ENCODE assay signal across 11 mouse cellular contexts in the genomic region with DNA sequence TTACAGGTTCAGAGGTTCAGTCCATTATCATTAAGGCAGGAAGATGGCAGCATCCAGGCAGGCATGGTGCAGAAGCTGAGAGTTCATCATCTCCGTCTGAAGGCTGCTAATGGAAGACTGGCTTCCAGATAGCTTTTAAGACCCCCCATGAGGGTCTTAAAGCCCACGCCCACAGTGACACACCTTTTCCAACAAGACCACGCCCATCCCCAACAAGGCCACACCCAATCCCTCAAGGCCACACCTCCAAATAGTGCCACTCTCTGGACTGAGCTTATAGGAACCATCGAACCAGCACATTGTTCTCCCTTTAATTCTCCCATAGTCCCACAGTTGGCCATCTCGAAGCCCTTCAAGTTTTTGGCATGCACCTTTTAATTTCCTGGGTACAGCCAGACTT.
"Had no signal": no experiment of that assay in that cellular context is flagged by ENCODE, and none has a peak within 500 bp of the region (broad histone marks: within the 10 kb centered on the region; RNA-seq: fewer than 3 reads in every experiment).

No protein-coding gene starts in this region.

- H3K27me3 ChIP-seq: liver, embryonic 15.5 days; megakaryocyte, embryonic 14.5 days; midbrain, embryonic 13.5 days; midbrain, embryonic 15.5 days; neural tube, embryonic 12.5 days; stomach, embryonic 15.5 days had no signal

- DNase-seq: liver, postnatal 0 days; lung, embryonic 14.5 days; lung, postnatal 10 days; lung, postnatal 4 days; right cerebral cortex, postnatal 14 days had no signal

- H3K36me3 ChIP-seq: liver, embryonic 15.5 days; midbrain, embryonic 13.5 days; midbrain, embryonic 15.5 days; neural tube, embryonic 12.5 days; stomach, embryonic 15.5 days had no signal

- H3K9me3 ChIP-seq: liver, embryonic 15.5 days; megakaryocyte, embryonic 14.5 days; midbrain, embryonic 13.5 days; midbrain, embryonic 15.5 days; neural tube, embryonic 12.5 days; stomach, embryonic 15.5 days had no signal

- H3K4me3 ChIP-seq: liver, embryonic 15.5 days; megakaryocyte, embryonic 14.5 days; midbrain, embryonic 13.5 days; midbrain, embryonic 15.5 days; neural tube, embryonic 12.5 days; stomach, embryonic 15.5 days had no signal
